Mouse (Mus musculus): ENCODE results near the gene Spsb2.

DNA sequence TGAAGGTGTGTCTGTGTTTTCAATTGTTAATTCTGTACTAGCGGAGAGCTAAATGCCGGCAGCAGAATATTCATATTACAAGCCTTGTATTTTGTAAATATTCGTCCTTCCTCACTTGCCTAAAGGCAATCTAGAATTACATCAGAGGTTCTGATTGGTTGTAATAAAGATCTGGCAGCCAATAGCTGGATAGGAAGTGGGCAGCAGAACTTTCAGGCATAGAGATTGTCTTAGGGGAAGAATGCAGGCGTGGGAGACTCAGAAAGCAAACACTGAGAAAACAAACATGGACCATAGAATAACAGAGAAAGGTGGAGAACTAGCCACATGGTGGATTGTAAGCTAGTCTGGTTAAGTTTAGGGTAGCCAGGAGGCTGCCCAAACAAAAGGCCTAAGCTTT is 18.3 kb upstream of the Spsb2 start:
- TF ChIP-seq ZC3H11A (IDR thresholded peaks at IDR 0.05; ENCODE audit: borderline replicate concordance, low read depth, low read length) (no peak), ZNF384 (IDR thresholded peaks at IDR 0.05; ENCODE audit: low read depth, low read length) (no peak), MAFK (IDR thresholded peaks at IDR 0.05; ENCODE audit: insufficient read depth, low read depth, low read length) (no peak), HCFC1 (IDR thresholded peaks at IDR 0.05; ENCODE audit: borderline replicate concordance, insufficient read depth, low read length) (no peak), CHD2 (IDR thresholded peaks at IDR 0.05; ENCODE audit: low read depth, low read length) (no peak)
